Mouse (Mus musculus) large intestine, adult 2 months (tissue): Measurements from ENCODE around the gene Rnaseh2a. TPM values are rescaled to one million over a fixed set of nuclear protein-coding genes. Genes with fewer than 3 reads are reported as not detected.

Experiments
- DNase-seq: peaks from one replicate; pipeline ENCODE4 v3.0.0-alpha.2; 2012; ENCODE audit warnings: low read depth, low spot score
- WGBS: fragments of 180-500 bp; shearing (Covaris S2); methylation state at CpG from one replicate; pipeline ENCODE4 v1.1.7; 2018; 5-methylcytosine and 5-hydroxymethylcytosine counted together
- polyA plus RNA-seq: library from polyadenylated mRNA; depleted of rRNA; stranded (reverse); fragments of >200 nt; gene quantifications from 2 replicates; pipeline ENCODE4 v1.2.3, GENCODE M21; 2012

The Rnaseh2a gene
- polyA plus RNA-seq, 1 experiment, result 48.2 TPM

- DNase-seq, result no peak
- WGBS, result 2% methylated on average over 50 of the region's 50 CpGs
Measured at GRCm38 (mm10) chr8:84936962-84937546, 32.5 kb downstream of the Rnaseh2a start, which contains the start of gene Mast1. TSS of gene Mast1 (minus strand) at chr8:84937359.

- DNase-seq, result no peak
- WGBS, result 24% methylated on average over 23 of the region's 23 CpGs
Measured at GRCm38 (mm10) chr8:84936041-84936961, 33.3 kb downstream of the Rnaseh2a start.

GRCm38 (mm10) chr8:84935489-84935888 is 34.1 kb downstream of the Rnaseh2a start:
- WGBS, result 6% methylated on average over 14 of the region's 14 CpGs
- no peak for DNase-seq

GRCm38 (mm10) chr8:84934860-84935259 is 34.7 kb downstream of the Rnaseh2a start:
- DNase-seq, result no peak
- 3% methylated on average over 15 of the region's 15 CpGs for WGBS

GRCm38 (mm10) chr8:84933767-84934559 is 35.6 kb downstream of the Rnaseh2a start:
- no peak for DNase-seq
- 72% methylated on average over 16 of the region's 16 CpGs for WGBS

GRCm38 (mm10) chr8:84930582-84930981 is 39.0 kb downstream of the Rnaseh2a start:
- WGBS, result 84% methylated on average over 13 of the region's 13 CpGs
- DNase-seq, result no peak

GRCm38 (mm10) chr8:84928456-84929306 is 40.9 kb downstream of the Rnaseh2a start:
- 5% methylated on average over 51 of the region's 52 CpGs for WGBS
- DNase-seq, result no peak

- no peak for DNase-seq
- 84% methylated on average over 1 of the region's 1 CpGs for WGBS
Measured at GRCm38 (mm10) chr8:84927513-84927912, 42.1 kb downstream of the Rnaseh2a start.

- WGBS, result 57% methylated on average over 7 of the region's 7 CpGs
- no peak for DNase-seq
Measured at GRCm38 (mm10) chr8:84925557-84925956, 44.0 kb downstream of the Rnaseh2a start.

GRCm38 (mm10) chr8:84921596-84921995 is 48.0 kb downstream of the Rnaseh2a start:
- no peak for DNase-seq
- WGBS, result 71% methylated on average over 2 of the region's 2 CpGs

GRCm38 (mm10) chr8:84918646-84919045 is 50.9 kb downstream of the Rnaseh2a start:
- WGBS, result 94% methylated on average over 15 of the region's 15 CpGs
- no peak for DNase-seq

GRCm38 (mm10) chr8:84917781-84918180 is 51.8 kb downstream of the Rnaseh2a start:
- no peak for DNase-seq
- 62% methylated on average over 20 of the region's 20 CpGs for whole genome bisulfite sequencing

GRCm38 (mm10) chr8:84915269-84915668 is 54.3 kb downstream of the Rnaseh2a start:
- DNase-seq, result no peak
- whole genome bisulfite sequencing, result 91% methylated on average over 8 of the region's 8 CpGs

- no peak for DNase-seq
- 27% methylated on average over 4 of the region's 4 CpGs for WGBS
Measured at GRCm38 (mm10) chr8:84913960-84914359, 55.6 kb downstream of the Rnaseh2a start.

- WGBS, result 4% methylated on average over 9 of the region's 9 CpGs
- no peak for DNase-seq
Measured at GRCm38 (mm10) chr8:84913502-84913900, 56.1 kb downstream of the Rnaseh2a start.

GRCm38 (mm10) chr8:84912895-84913501 is 56.6 kb downstream of the Rnaseh2a start:
- under 1% methylated on average over 55 of the region's 55 CpGs for WGBS
- peak; percentile 73 for DNase-seq

GRCm38 (mm10) chr8:84912391-84912790 is 57.2 kb downstream of the Rnaseh2a start:
- no peak for DNase-seq
- 40% methylated on average over 27 of the region's 27 CpGs for WGBS

GRCm38 (mm10) chr8:84911854-84912253 is 57.7 kb downstream of the Rnaseh2a start:
- 94% methylated on average over 9 of the region's 9 CpGs for WGBS
- no peak for DNase-seq

- no peak for DNase-seq
- 88% methylated on average over 6 of the region's 6 CpGs for WGBS
Measured at GRCm38 (mm10) chr8:84910551-84910950, 59.0 kb downstream of the Rnaseh2a start.
